Mouse (Mus musculus): ENCODE results near the gene Rhox2a.
"Not testable (repeated sequence)": the region's sequence is repeated elsewhere in the genome, so short reads cannot be mapped to it uniquely, and the experiment has no call there.

Rhox2a gene

GRCm38 (mm10) chrX:37244676-37245075 is at the start of gene Rhox2a:
Gene Rhox2a, plus strand, starts transcription at chrX:37244976.
- DNase-seq (ENCODE audit: low read depth, low spot score): not testable (repeated sequence)

GRCm38 (mm10) chrX:37198676-37199075 is 46.1 kb upstream of the Rhox2a start:
- DNase-seq (ENCODE audit: low read depth, low spot score): peak; percentile 49

- no peak for DNase-seq (ENCODE audit: low read depth, low spot score)
These were observed 33.8 kb upstream of the Rhox2a start, which contains the start of gene Gm9 for GRCm38 (mm10) chrX:37210941-37211340. Gene Gm9, minus strand, starts transcription at chrX:37211041.

- DNase-seq (ENCODE audit: low read depth, low spot score): not testable (repeated sequence)
These were observed 22.6 kb upstream of the Rhox2a start, which contains the start of gene Rhox1 for GRCm38 (mm10) chrX:37222158-37222557. Gene Rhox1, minus strand, starts transcription at chrX:37222258.

- DNase-seq (ENCODE audit: low read depth, low spot score): not testable (repeated sequence)
These were observed 4.8 kb downstream of the Rhox2a start, which contains the start of gene Rhox3a for GRCm38 (mm10) chrX:37249619-37250018. Gene Rhox3a, plus strand, starts transcription at chrX:37249919.

- not testable (repeated sequence) for DNase-seq (ENCODE audit: low read depth, low spot score)
These were observed 20.3 kb downstream of the Rhox2a start, which contains the start of gene Rhox4a for GRCm38 (mm10) chrX:37265038-37265437. Gene Rhox4a, plus strand, starts transcription at chrX:37265338.

Data from ZHBTc4 (cell line).